Mouse (Mus musculus) C2C12 (cell line): ENCODE results near the gene Wwc2.

Experiments
- CTCF ChIP-seq: IDR thresholded peaks from one replicate; pipeline ENCODE4 v1.5.1; 2011; ENCODE audit not compliant: control insufficient read depth, insufficient read depth, insufficient read length
- MAX ChIP-seq: IDR thresholded peaks from one replicate; pipeline ENCODE4 v1.6.1; 2011; ENCODE audit warnings: mild to moderate bottlenecking, control low read depth
- MYOD1 ChIP-seq: IDR thresholded peaks from one replicate; pipeline ENCODE4 v1.6.1; 2011; ENCODE audit warnings: low read depth; ENCODE audit not compliant: control insufficient read depth, insufficient read length
- USF1 ChIP-seq: IDR thresholded peaks from one replicate; pipeline ENCODE4 v1.6.1; 2011; ENCODE audit warnings: low read depth, mild to moderate bottlenecking, control low read depth, moderate library complexity

- TF ChIP-seq CTCF (no peak), USF1 (no peak), MAX (no peak), MYOD1 (no peak)
These were observed 50.5 kb downstream of the Wwc2 start for GRCm38 (mm10) chr8:47939933-47940870.
